Mouse (Mus musculus): ENCODE measurements around the gene Tmem130. TPM values are rescaled to one million over a fixed set of nuclear protein-coding genes. Genes with fewer than 3 reads are reported as not detected.

The Tmem130 gene
- polyA plus RNA-seq, 1 experiment from 2014 or later, result 0.24 TPM

DNA sequence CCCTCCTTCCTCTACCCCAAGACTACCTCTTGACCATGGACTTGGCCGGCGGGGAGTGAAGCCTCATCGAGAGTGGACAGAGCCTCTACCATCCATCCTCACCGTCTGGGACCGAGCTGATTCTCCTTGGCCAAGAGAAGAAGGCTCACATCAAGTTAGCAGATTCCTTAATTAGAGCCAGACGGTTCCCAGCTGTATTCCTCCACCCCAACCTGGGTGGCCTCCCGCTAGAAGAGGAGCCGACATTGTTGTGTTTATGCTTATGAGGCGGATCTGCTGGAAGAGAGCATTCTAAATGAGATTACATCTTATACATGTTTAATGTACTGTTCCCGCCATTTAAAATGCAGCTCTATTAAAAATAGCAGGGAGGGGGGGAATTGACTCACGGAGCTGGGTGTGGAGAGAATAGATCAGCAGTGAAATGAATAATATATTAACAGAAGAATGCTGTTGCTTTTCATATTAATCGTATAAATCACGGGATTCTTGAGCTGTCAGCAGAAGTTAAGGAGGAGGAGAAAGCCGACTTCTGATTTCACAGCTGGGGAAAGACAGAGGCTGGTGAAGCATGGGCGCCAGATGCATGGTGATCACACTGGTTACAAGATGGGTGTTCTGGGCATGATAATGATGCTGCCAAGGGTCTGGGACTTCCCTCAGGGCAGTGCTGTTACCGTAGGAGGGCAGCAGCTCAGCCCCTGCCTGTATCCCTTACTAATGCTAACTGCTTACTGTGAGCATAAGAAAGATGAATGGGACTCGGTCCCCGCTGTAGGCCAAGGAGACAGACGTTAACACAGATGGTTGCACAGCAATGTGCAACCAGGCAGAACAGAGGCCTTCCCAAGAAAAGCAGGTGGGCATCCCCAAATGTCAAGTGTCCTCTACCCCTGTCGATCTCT lies 57.9 kb downstream of the Tmem130 start:
- DNase-seq (ENCODE audit: low spot score) (peak; percentile 40), ATAC-seq (replicated peaks; ENCODE audit: low FRiP score, low read depth) (no peak)
- H3K27ac ChIP-seq, result no peak overlapping the region
- no peaks in the 10 kb centered on the region for H3K36me3 ChIP-seq (ENCODE audit: insufficient read depth, low read length)
- 44% methylated on average over 20 of the region's 20 CpGs for WGBS
- H3K4me1 ChIP-seq (replicated peaks; ENCODE audit: insufficient read depth, low read length), result no peaks in the 10 kb centered on the region
- H3K4me2 ChIP-seq (ENCODE audit: low read length), result no peak overlapping the region
- TF ChIP-seq CTCF (IDR thresholded peaks at IDR 0.05; ENCODE audit: low read depth), result no peak
- H3K9ac ChIP-seq (ENCODE audit: low read depth, low read length), result no peak overlapping the region
- no peaks in the 10 kb centered on the region for H3K9me3 ChIP-seq (replicated peaks; ENCODE audit: low read length)
- no peaks in the 10 kb centered on the region for H3K27me3 ChIP-seq (ENCODE audit: insufficient read depth, low read length)
- no peak overlapping the region for H3K4me3 ChIP-seq (replicated peaks; ENCODE audit: low read depth, low read length)

GRCm38 (mm10) chr5:144695289-144696060 lies 66.1 kb downstream of the Tmem130 start:
- no peak for ATAC-seq (replicated peaks; ENCODE audit: low FRiP score, low read depth)

GRCm38 (mm10) chr5:144694161-144694560 lies 67.5 kb downstream of the Tmem130 start:
- Histone ChIP-seq H3K27me3 (ENCODE audit: insufficient read depth, low read length) (no peaks in the 10 kb centered on the region), H3K27ac (no peak overlapping the region), H3K9ac (ENCODE audit: low read depth, low read length) (no peak overlapping the region), H3K9me3 (replicated peaks; ENCODE audit: low read length) (no peaks in the 10 kb centered on the region), H3K36me3 (ENCODE audit: insufficient read depth, low read length) (no peaks in the 10 kb centered on the region), H3K4me2 (ENCODE audit: low read length) (no peak overlapping the region), H3K4me3 (replicated peaks; ENCODE audit: low read depth, low read length) (no peak overlapping the region), H3K4me1 (replicated peaks; ENCODE audit: insufficient read depth, low read length) (no peaks in the 10 kb centered on the region)
- ATAC-seq (replicated peaks; ENCODE audit: low FRiP score, low read depth), result no peak
- 76% methylated on average over 4 of the region's 4 CpGs for whole genome bisulfite sequencing
- peak; percentile 37 for TF ChIP-seq CTCF (IDR thresholded peaks at IDR 0.05; ENCODE audit: low read depth)
- no peak for DNase-seq (ENCODE audit: low spot score)

More at GRCm38 (mm10) chr5:144695289-144696060, 66.1 kb downstream of the Tmem130 start:
- Histone ChIP-seq H3K27ac (no peak overlapping the region), H3K4me2 (ENCODE audit: low read length) (no peak overlapping the region), H3K4me3 (replicated peaks; ENCODE audit: low read depth, low read length) (no peak overlapping the region), H3K9ac (ENCODE audit: low read depth, low read length) (no peak overlapping the region), H3K36me3 (ENCODE audit: insufficient read depth, low read length) (no peaks in the 10 kb centered on the region), H3K27me3 (ENCODE audit: insufficient read depth, low read length) (no peaks in the 10 kb centered on the region), H3K4me1 (replicated peaks; ENCODE audit: insufficient read depth, low read length) (no peaks in the 10 kb centered on the region), H3K9me3 (replicated peaks; ENCODE audit: low read length) (no peaks in the 10 kb centered on the region)
- WGBS, result 58% methylated on average over 8 of the region's 8 CpGs
- no peak for DNase-seq (ENCODE audit: low spot score)
- TF ChIP-seq CTCF (IDR thresholded peaks at IDR 0.05; ENCODE audit: low read depth), result no peak

- DNase-seq (ENCODE audit: low spot score) (peak; percentile 3), ATAC-seq (replicated peaks; ENCODE audit: low FRiP score, low read depth) (no peak)
- H3K9ac ChIP-seq (ENCODE audit: low read depth, low read length), result no peak overlapping the region
- no peak overlapping the region for H3K4me3 ChIP-seq (replicated peaks; ENCODE audit: low read depth, low read length)
- no peaks in the 10 kb centered on the region for H3K36me3 ChIP-seq (ENCODE audit: insufficient read depth, low read length)
- H3K4me1 ChIP-seq (replicated peaks; ENCODE audit: insufficient read depth, low read length), result no peaks in the 10 kb centered on the region
- no peak overlapping the region for H3K4me2 ChIP-seq (ENCODE audit: low read length)
- WGBS, result 52% methylated on average over 4 of the region's 4 CpGs
- TF ChIP-seq CTCF (IDR thresholded peaks at IDR 0.05; ENCODE audit: low read depth), result no peak
- H3K27me3 ChIP-seq (ENCODE audit: insufficient read depth, low read length), result no peaks in the 10 kb centered on the region
- H3K27ac ChIP-seq, result no peak overlapping the region
- H3K9me3 ChIP-seq (replicated peaks; ENCODE audit: low read length), result no peaks in the 10 kb centered on the region
Measured at GRCm38 (mm10) chr5:144691421-144691820, 70.2 kb downstream of the Tmem130 start.

DNA sequence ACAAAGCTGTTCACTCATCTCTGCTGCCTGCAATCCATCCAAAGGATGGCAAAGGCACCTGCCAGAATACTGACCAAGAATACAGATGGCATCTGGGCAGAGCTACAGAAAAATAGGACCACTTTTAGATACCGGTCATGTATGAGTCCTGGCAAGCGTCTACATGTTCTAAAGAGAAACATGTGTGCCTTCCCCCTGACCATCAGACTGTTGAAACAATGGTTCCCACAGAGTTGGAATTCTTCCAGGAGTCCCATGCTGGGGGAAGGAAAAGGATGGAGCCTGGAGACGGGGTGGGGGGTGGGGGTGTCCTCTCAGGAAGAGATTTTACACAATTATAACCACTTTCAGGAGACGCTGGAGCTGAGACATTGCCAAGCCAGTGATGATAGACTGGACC lies 73.2 kb downstream of the Tmem130 start:
- Histone ChIP-seq H3K4me2 (ENCODE audit: low read length) (no peak overlapping the region), H3K4me1 (replicated peaks; ENCODE audit: insufficient read depth, low read length) (no peaks in the 10 kb centered on the region), H3K9ac (ENCODE audit: low read depth, low read length) (no peak overlapping the region), H3K27ac (no peak overlapping the region), H3K9me3 (replicated peaks; ENCODE audit: low read length) (no peaks in the 10 kb centered on the region), H3K4me3 (replicated peaks; ENCODE audit: low read depth, low read length) (no peak overlapping the region), H3K27me3 (ENCODE audit: insufficient read depth, low read length) (no peaks in the 10 kb centered on the region), H3K36me3 (ENCODE audit: insufficient read depth, low read length) (no peaks in the 10 kb centered on the region)
- ATAC-seq (replicated peaks; ENCODE audit: low FRiP score, low read depth), result no peak
- DNase-seq (ENCODE audit: low spot score), result peak; percentile 8
- 66% methylated on average over 4 of the region's 4 CpGs for WGBS
- TF ChIP-seq CTCF (IDR thresholded peaks at IDR 0.05; ENCODE audit: low read depth), result no peak

Other genes with a start within 250 kb of the Tmem130 start
- gene Nptx2, start 215.9 kb downstream of the Tmem130 start, polyA plus RNA-seq (2015; fragmentation: Nextera tagmentation; extraction: Ambion mirVana), result 0.96 and 1.2 TPM in 2 replicates
- 41.1 and 52.1 TPM in 2 replicates for gene Trrap, start 5.9 kb upstream of the Tmem130 start, polyA plus RNA-seq (2015; fragmentation: Nextera tagmentation; extraction: Ambion mirVana)
- gene Smurf1, start 204.0 kb upstream of the Tmem130 start, polyA plus RNA-seq (2015; fragmentation: Nextera tagmentation; extraction: Ambion mirVana), result 12.6 and 13.4 TPM in 2 replicates